Mouse (Mus musculus) intestine, embryonic 15.5 days (tissue): Measurements from ENCODE around the gene D930020B18Rik. TPM values are rescaled to one million over a fixed set of nuclear protein-coding genes. Genes with fewer than 3 reads are reported as not detected.

Experiments used
- ATAC-seq: fragments of 200-750 bp; cut with Nextera tagmentation; 2 replicates; pipeline ENCODE4 v1.8.0; 2017; ENCODE audit warnings: moderate TSS enrichment, moderate library complexity
- H3K27ac ChIP-seq: fragments of 300-500 bp; sonication (generic); 2 replicates; pipeline ENCODE4 v1.5.1; 2015; ENCODE audit warnings: mild to moderate bottlenecking, inconsistent platforms
- H3K27me3 ChIP-seq: fragments of 300-500 bp; sonication (generic); replicated peaks from 2 replicates; pipeline ENCODE4 v1.6.1; 2015; ENCODE audit warnings: inconsistent platforms
- H3K36me3 ChIP-seq: fragments of 300-500 bp; sonication (generic); 2 replicates; pipeline ENCODE4 v1.6.1; 2015; ENCODE audit warnings: inconsistent platforms
- H3K4me1 ChIP-seq: fragments of 300-500 bp; sonication (generic); replicated peaks from 2 replicates; pipeline ENCODE4 v1.6.1; 2015; ENCODE audit warnings: inconsistent platforms
- H3K4me2 ChIP-seq: fragments of 300-500 bp; sonication (generic); replicated peaks from 2 replicates; pipeline ENCODE4 v1.6.1; 2015; ENCODE audit warnings: mild to moderate bottlenecking, inconsistent platforms
- H3K4me3 ChIP-seq: fragments of 300-500 bp; sonication (generic); replicated peaks from 2 replicates; pipeline ENCODE4 v1.5.1; 2015; ENCODE audit warnings: inconsistent platforms
- H3K9ac ChIP-seq: fragments of 300-500 bp; sonication (generic); 2 replicates; pipeline ENCODE4 v1.6.1; 2015; ENCODE audit warnings: inconsistent platforms
- H3K9me3 ChIP-seq: fragments of 300-500 bp; sonication (generic); 2 replicates; pipeline ENCODE4 v1.6.1; 2016; ENCODE audit warnings: inconsistent platforms
- WGBS: fragments of 180-500 bp; shearing (Covaris S2); methylation state at CpG from one replicate; pipeline ENCODE4 v1.1.7; 2015; 5-methylcytosine and 5-hydroxymethylcytosine counted together
- polyA plus RNA-seq: library from polyadenylated mRNA; unstranded; fragments of >200 nt; fragmentation: Nextera tagmentation; extraction: Ambion mirVana; gene quantifications from 2 replicates; pipeline ENCODE4 v1.2.1, GENCODE M21; 2015

The D930020B18Rik gene
- polyA plus RNA-seq = 0.23 and 0.39 TPM in 2 replicates

DNA sequence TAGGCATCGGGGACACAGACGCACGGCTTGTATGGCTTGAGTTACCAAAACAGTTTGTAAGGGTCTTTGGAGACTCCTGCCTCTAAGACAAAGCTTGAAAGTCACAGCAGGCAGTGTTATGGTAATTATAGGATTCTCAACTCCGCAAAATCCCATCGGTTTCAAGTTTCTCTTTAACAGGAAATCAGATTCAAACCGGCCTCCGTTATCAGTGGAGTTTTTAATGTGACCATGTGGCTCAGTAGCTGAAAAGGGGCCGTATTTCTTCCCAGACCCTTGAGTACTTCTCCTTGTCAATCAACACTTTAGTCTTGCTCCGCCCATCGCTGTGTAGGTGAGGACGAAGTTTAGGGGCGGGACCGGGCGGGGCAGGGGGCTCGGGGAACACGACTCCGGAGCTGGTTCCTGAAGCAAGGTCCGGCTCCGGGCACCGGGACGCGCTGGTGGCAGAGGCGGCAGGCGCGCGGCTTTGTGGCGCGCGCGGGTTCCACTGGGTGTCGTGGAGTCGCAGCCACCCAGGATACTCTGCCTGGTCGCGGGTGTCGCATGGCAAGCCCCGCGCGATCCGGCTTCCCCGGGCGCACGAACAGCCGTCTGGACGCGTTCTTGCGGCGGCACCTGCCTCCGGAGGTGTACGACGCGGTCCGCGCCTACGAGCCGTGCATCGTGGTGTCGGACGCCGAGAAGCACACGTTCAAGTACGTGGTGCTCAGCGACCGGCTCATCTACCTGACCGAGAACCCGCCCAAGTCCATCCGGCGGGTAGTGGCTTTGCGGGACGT, at the start of gene D930020B18Rik:
Gene D930020B18Rik (plus strand): TSS at position 317 of the 782 bp plus-strand sequence.
- H3K27ac ChIP-seq = no peak within 1 kb of the TSS
- H3K4me2 ChIP-seq = peak within 1 kb of the TSS; percentile 99
- H3K27me3 ChIP-seq = peaks cover 18% of the 10 kb centered on the region
- peak within 1 kb of the TSS; percentile 56 for H3K4me3 ChIP-seq
- H3K9ac ChIP-seq = peak within 1 kb of the TSS; percentile 31
- peak; percentile 69 for ATAC-seq
- no peaks in the 10 kb centered on the region for H3K36me3 ChIP-seq
- under 1% methylated on average over 69 of the region's 69 CpGs for WGBS
- no peaks in the 10 kb centered on the region for H3K9me3 ChIP-seq
- peaks cover 11% of the 10 kb centered on the region; the same call in 1 of the 2 replicates for H3K4me1 ChIP-seq

DNA sequence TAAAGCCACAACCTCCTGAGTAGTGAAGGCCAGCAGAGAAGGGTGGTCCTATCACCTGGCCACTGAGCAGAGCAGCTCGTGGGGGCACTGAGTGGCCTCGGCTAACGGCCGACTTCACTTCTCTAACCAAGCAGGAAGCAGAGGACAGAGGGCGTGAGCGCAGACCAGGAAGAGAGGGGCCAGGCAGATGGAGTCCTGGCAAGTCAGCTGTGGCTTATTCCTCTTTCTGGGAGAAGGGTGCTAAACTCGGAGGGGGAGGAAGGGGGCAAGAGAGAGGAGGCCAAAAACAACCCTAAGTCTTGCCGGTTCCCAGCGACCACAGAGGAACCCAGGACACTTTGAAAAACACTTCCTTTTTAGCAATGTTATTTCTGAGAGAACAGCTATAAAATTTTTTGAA, 44.8 kb upstream of the D930020B18Rik start:
- ATAC-seq = no peak
- Histone ChIP-seq H3K4me1 (no peaks in the 10 kb centered on the region), H3K4me3 (no peak overlapping the region), H3K27ac (no peak overlapping the region), H3K9ac (no peak overlapping the region), H3K9me3 (no peaks in the 10 kb centered on the region), H3K4me2 (no peak overlapping the region), H3K27me3 (no peaks in the 10 kb centered on the region), H3K36me3 (peaks cover 40% of the 10 kb centered on the region)
- 80% methylated on average over 9 of the region's 9 CpGs for WGBS

DNA sequence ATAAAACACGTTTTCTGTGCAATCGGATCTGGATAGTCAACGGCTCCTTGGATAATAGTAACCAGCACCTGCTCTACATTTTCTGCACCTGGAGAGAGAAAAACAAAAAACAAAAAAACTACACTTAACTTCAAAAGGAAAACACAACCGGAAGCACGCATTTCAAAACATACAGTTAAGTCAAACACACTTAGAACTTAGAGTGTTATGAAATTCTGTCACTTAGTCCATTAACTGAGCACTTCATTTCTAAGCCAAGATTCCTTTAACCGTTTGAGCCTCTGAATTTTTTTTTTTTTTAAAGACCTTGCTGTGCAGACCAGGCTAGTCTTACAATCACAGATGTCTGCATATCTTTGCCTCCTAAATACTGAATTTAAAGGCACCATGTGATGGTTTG, 40.1 kb upstream of the D930020B18Rik start:
- Histone ChIP-seq H3K4me2 (no peak overlapping the region), H3K27ac (no peak overlapping the region), H3K4me1 (no peaks in the 10 kb centered on the region), H3K36me3 (peaks cover 69% of the 10 kb centered on the region), H3K27me3 (no peaks in the 10 kb centered on the region), H3K4me3 (no peak overlapping the region), H3K9ac (no peak overlapping the region), H3K9me3 (no peaks in the 10 kb centered on the region)
- WGBS = 84% methylated on average over 6 of the region's 6 CpGs
- ATAC-seq = no peak

GRCm38 (mm10) chr10:121603556-121603955, 37.8 kb upstream of the D930020B18Rik start:
- no peak overlapping the region for H3K4me3 ChIP-seq
- H3K4me1 ChIP-seq = no peaks in the 10 kb centered on the region
- H3K9ac ChIP-seq = no peak overlapping the region

GRCm38 (mm10) chr10:121604632-121605344, 36.6 kb upstream of the D930020B18Rik start:
- Histone ChIP-seq H3K27me3 (no peaks in the 10 kb centered on the region), H3K9me3 (no peaks in the 10 kb centered on the region), H3K4me3 (no peak overlapping the region), H3K4me2 (no peak overlapping the region), H3K27ac (no peak overlapping the region), H3K4me1 (no peaks in the 10 kb centered on the region), H3K9ac (no peak overlapping the region), H3K36me3 (peaks cover 70% of the 10 kb centered on the region)
- 87% methylated on average over 13 of the region's 13 CpGs for WGBS
- peak; percentile 79 for ATAC-seq

More at GRCm38 (mm10) chr10:121603556-121603955, 37.8 kb upstream of the D930020B18Rik start:
- Histone ChIP-seq H3K27ac (no peak overlapping the region), H3K4me2 (no peak overlapping the region), H3K36me3 (peaks cover 75% of the 10 kb centered on the region), H3K9me3 (no peaks in the 10 kb centered on the region), H3K27me3 (no peaks in the 10 kb centered on the region)
- ATAC-seq = no peak
- WGBS = 85% methylated on average over 4 of the region's 4 CpGs

DNA sequence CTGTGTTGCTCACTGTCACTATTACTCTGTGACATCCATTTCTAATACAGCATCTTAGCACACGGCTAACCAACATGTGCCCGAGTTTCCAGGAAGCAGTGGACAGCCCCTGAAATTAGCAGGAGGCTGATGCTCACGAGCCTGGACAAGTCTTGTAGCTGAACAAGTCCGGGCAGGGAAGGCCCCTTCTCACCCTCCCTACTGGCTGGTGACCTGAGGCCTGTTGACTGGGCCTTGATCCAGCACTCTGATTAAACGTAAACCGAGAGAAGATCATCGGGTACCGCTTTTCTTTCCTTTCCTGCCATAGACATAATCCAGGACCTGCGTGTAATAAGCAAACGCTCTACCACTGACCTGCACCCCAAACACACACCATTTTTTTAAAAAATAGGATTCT, 33.2 kb upstream of the D930020B18Rik start:
- Histone ChIP-seq H3K27ac (no peak overlapping the region), H3K4me2 (no peak overlapping the region), H3K9me3 (no peaks in the 10 kb centered on the region), H3K36me3 (peaks cover 66% of the 10 kb centered on the region), H3K27me3 (no peaks in the 10 kb centered on the region), H3K4me1 (no peaks in the 10 kb centered on the region), H3K9ac (no peak overlapping the region), H3K4me3 (no peak overlapping the region)
- WGBS = 88% methylated on average over 10 of the region's 10 CpGs
- no peak for ATAC-seq

- H3K9ac ChIP-seq = no peak overlapping the region
- H3K4me1 ChIP-seq = no peaks in the 10 kb centered on the region
- WGBS = 84% methylated on average over 10 of the region's 10 CpGs
- H3K36me3 ChIP-seq = peaks cover 60% of the 10 kb centered on the region
- H3K4me3 ChIP-seq = no peak overlapping the region
- no peak for ATAC-seq
- no peak overlapping the region for H3K4me2 ChIP-seq
- no peaks in the 10 kb centered on the region for H3K9me3 ChIP-seq
- H3K27ac ChIP-seq = no peak overlapping the region
- H3K27me3 ChIP-seq = no peaks in the 10 kb centered on the region
Observed at GRCm38 (mm10) chr10:121611587-121611986, 29.8 kb upstream of the D930020B18Rik start.

DNA sequence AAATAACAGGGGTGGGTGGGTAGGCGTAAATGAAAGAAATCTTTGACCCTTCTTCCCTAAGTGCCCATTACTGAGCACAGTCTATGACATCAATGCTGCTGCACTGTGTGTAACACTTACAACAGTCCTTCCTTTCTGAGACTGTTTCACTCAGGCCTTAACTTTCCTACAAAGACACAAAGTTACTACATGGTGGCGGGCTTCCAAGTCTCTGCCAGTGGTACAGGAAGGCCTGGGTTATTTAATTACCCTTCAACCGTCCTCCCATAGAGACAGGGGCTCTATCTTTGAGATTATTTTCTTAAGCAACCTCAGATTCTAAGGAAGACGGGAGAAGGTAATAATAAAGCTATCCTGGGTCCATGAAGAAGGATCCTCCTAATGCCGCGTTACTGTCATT, 28.9 kb upstream of the D930020B18Rik start:
- Histone ChIP-seq H3K36me3 (peaks cover 60% of the 10 kb centered on the region), H3K4me2 (no peak overlapping the region), H3K27me3 (no peaks in the 10 kb centered on the region), H3K9ac (no peak overlapping the region), H3K4me3 (no peak overlapping the region), H3K27ac (no peak overlapping the region), H3K9me3 (no peaks in the 10 kb centered on the region), H3K4me1 (no peaks in the 10 kb centered on the region)
- no peak for ATAC-seq
- 86% methylated on average over 6 of the region's 6 CpGs for WGBS

DNA sequence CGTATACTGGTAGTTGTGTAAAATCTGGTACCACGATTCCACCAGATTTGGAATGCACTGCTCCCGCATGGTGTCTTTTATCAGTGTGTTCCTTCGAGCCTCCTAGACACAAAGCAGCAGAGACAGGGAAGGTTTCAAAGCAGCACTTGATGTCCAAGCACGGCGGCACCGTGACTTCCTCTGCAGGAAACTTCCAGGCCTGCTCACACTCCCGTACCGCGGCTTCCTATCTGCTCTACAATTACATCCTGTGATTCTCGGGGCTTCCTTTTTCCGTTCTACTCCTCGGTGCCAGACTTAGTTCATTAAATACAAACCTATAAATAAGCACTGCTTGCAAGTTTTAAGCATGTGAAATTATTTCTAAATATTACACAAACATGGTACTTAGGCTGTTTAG, 27.8 kb upstream of the D930020B18Rik start:
- 76% methylated on average over 13 of the region's 13 CpGs for WGBS
- H3K27ac ChIP-seq = no peak overlapping the region
- H3K4me2 ChIP-seq = no peak overlapping the region
- no peak overlapping the region for H3K9ac ChIP-seq
- no peak overlapping the region for H3K4me3 ChIP-seq
- ATAC-seq = no peak
- peaks cover 59% of the 10 kb centered on the region for H3K36me3 ChIP-seq
- H3K4me1 ChIP-seq = no peaks in the 10 kb centered on the region
- no peaks in the 10 kb centered on the region for H3K27me3 ChIP-seq
- no peaks in the 10 kb centered on the region for H3K9me3 ChIP-seq

- no peak overlapping the region for H3K4me2 ChIP-seq
- H3K9me3 ChIP-seq = no peaks in the 10 kb centered on the region
- ATAC-seq = no peak
- no peak overlapping the region for H3K4me3 ChIP-seq
- H3K27ac ChIP-seq = no peak overlapping the region
- H3K9ac ChIP-seq = no peak overlapping the region
- WGBS = 84% methylated on average over 13 of the region's 13 CpGs
- H3K36me3 ChIP-seq = peaks cover 54% of the 10 kb centered on the region
- H3K4me1 ChIP-seq = no peaks in the 10 kb centered on the region
- H3K27me3 ChIP-seq = no peaks in the 10 kb centered on the region
Observed at GRCm38 (mm10) chr10:121615146-121615870, 26.1 kb upstream of the D930020B18Rik start.

GRCm38 (mm10) chr10:121615935-121616334, 25.5 kb upstream of the D930020B18Rik start:
- no peaks in the 10 kb centered on the region for H3K4me1 ChIP-seq
- H3K27ac ChIP-seq = no peak overlapping the region
- no peak overlapping the region for H3K4me3 ChIP-seq
- H3K9me3 ChIP-seq = no peaks in the 10 kb centered on the region
- peaks cover 54% of the 10 kb centered on the region for H3K36me3 ChIP-seq
- no peaks in the 10 kb centered on the region for H3K27me3 ChIP-seq
- WGBS = 63% methylated on average over 7 of the region's 7 CpGs
- H3K9ac ChIP-seq = no peak overlapping the region
- ATAC-seq = no peak
- no peak overlapping the region for H3K4me2 ChIP-seq

DNA sequence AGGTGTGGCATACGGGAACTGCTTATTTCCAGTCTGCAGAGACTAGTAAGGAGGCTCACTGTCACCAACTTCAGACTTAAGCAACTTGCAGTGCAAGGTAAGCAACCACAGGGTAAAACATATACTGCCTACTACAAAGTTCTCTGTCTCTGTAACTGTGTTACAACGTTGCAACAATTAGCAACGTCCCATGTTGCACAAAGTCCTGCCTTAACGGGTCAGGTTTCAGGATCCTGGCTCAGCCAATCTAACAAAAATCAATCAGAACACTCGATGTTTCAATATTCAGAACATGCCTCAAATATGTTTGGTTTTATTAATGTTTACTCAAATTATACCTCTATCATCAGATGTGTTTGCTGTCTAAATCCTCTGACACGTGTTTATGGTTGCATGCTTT, 19.0 kb upstream of the D930020B18Rik start:
- H3K36me3 ChIP-seq = peaks cover 21% of the 10 kb centered on the region
- no peak overlapping the region for H3K4me2 ChIP-seq
- WGBS = 82% methylated on average over 6 of the region's 6 CpGs

More for the DNA sequence above, 19.0 kb upstream of the D930020B18Rik start:
- Histone ChIP-seq H3K4me3 (no peak overlapping the region), H3K27me3 (no peaks in the 10 kb centered on the region), H3K9me3 (no peaks in the 10 kb centered on the region), H3K27ac (no peak overlapping the region), H3K9ac (no peak overlapping the region), H3K4me1 (0 out of 2 replicates have a peak, but pooled peaks cover 5% of the 10 kb centered on the region)
- no peak for ATAC-seq
